Comparison of ENCODE assay signal across 11 mouse cellular contexts in the genomic region with DNA sequence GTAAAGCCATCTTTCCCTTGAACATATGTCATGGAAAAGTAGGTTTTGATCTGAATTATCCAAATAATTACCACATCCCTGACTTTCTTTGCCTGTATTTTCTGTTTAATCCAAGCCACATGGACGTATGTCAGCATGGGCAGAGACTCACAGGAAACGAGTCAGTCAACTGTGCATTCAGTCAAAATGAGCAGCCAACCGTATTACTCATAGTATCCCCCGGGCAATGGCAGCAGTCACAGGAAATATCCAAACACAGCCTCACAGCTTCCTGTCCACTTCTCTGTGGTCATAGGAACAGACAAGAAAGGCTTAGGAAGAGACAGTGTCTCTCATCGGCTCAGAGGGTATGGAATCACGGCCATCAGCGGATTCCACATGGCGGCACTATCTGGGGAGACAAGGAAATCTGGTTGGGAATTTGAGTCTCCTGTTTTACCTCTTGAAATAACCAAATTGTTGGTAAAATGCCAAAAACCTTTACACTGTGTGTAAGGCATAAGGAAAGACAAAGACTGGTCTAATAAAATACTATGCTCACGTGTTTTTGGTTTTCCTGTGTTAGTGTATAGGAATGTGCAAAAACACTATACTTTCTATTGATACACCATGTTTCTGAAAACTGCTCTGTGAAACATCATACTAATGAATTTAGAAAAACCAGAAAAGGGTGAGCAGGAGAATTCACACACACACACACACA.
DNase-seq lines count a peak whose midpoint lies in the region; ATAC-seq lines count a peak whose summit lies in the region.
"Had no signal": no experiment of that assay in that cellular context is flagged by ENCODE, and none has a peak within 500 bp of the region (broad histone marks: within the 10 kb centered on the region; RNA-seq: fewer than 3 reads in every experiment).

No protein-coding gene starts in this region.

- no peak overlapping the region for H3K4me3 ChIP-seq in hindbrain, embryonic 12.5 days
- H3K4me3 ChIP-seq in hindbrain, embryonic 14.5 days (replicated peaks; ENCODE audit: low read length) = no peak overlapping the region
- H3K4me3 ChIP-seq in embryonic facial prominence, embryonic 10.5 days = no peak overlapping the region
- no peak overlapping the region for H3K4me3 ChIP-seq in limb, embryonic 15.5 days

- no peak for DNase-seq in hindbrain, embryonic 14.5 days (ENCODE audit: low spot score)
- peak; percentile 84 for DNase-seq in 416B (ENCODE audit: low read depth)
- peak; percentile 20 for DNase-seq in embryonic facial prominence, embryonic 10.5 days (ENCODE audit: low spot score)
- no peak for DNase-seq in right cerebral cortex, postnatal 36 days (ENCODE audit: low spot score in 2 of 2)
- no peak for DNase-seq in urinary bladder, adult 18-20 months (ENCODE audit: low spot score in 2 of 2)
- DNase-seq in layer of hippocampus, postnatal 25 days (ENCODE audit: extremely low spot score in 1 of 2, low spot score in 1 of 2) = no peak
- DNase-seq: adrenal gland, adult 8-10 months; right cerebral cortex, postnatal 25 days had no signal

- no peaks in the 10 kb centered on the region for H3K9me3 ChIP-seq in hindbrain, embryonic 12.5 days (replicated peaks)
- no peaks in the 10 kb centered on the region for H3K9me3 ChIP-seq in hindbrain, embryonic 14.5 days (ENCODE audit: control insufficient read depth, low read length)
- H3K9me3 ChIP-seq in embryonic facial prominence, embryonic 10.5 days = no peaks in the 10 kb centered on the region
- H3K9me3 ChIP-seq in limb, embryonic 15.5 days = no peaks in the 10 kb centered on the region

- peaks cover 4% of the 10 kb centered on the region; the same call in 1 of the 2 replicates for H3K4me1 ChIP-seq in hindbrain, embryonic 12.5 days
- H3K4me1 ChIP-seq in hindbrain, embryonic 14.5 days (replicated peaks; ENCODE audit: control insufficient read depth, insufficient read depth, low read length) = no peaks in the 10 kb centered on the region
- H3K4me1 ChIP-seq in embryonic facial prominence, embryonic 10.5 days = peaks cover 24% of the 10 kb centered on the region
- H3K4me1 ChIP-seq in limb, embryonic 15.5 days = peaks cover 20% of the 10 kb centered on the region

- no peaks in the 10 kb centered on the region for H3K36me3 ChIP-seq in hindbrain, embryonic 12.5 days
- H3K36me3 ChIP-seq in hindbrain, embryonic 14.5 days (replicated peaks; ENCODE audit: control insufficient read depth, insufficient read depth) = no peaks in the 10 kb centered on the region
- H3K36me3 ChIP-seq in embryonic facial prominence, embryonic 10.5 days (replicated peaks) = no peaks in the 10 kb centered on the region
- H3K36me3 ChIP-seq in limb, embryonic 15.5 days = no peaks in the 10 kb centered on the region

- no peaks in the 10 kb centered on the region for H3K27me3 ChIP-seq in hindbrain, embryonic 12.5 days
- H3K27me3 ChIP-seq in hindbrain, embryonic 14.5 days (ENCODE audit: control insufficient read depth, insufficient read depth, low read length) = no peaks in the 10 kb centered on the region
- no peaks in the 10 kb centered on the region for H3K27me3 ChIP-seq in embryonic facial prominence, embryonic 10.5 days (replicated peaks; ENCODE audit: low read depth, poor library complexity, severe bottlenecking)
- H3K27me3 ChIP-seq in limb, embryonic 15.5 days = peaks cover 4% of the 10 kb centered on the region; the same call in 1 of the 2 replicates

- 0 out of 2 replicates have a peak overlapping the region, but pooled peaks have one; percentile 8 for H3K27ac ChIP-seq in hindbrain, embryonic 12.5 days
- H3K27ac ChIP-seq in hindbrain, embryonic 14.5 days = no peak overlapping the region
- peak overlapping the region; percentile 51; the same call in 1 of the 2 replicates for H3K27ac ChIP-seq in embryonic facial prominence, embryonic 10.5 days (replicated peaks)
- H3K27ac ChIP-seq in limb, embryonic 15.5 days = peak overlapping the region; percentile 62
- H3K27ac ChIP-seq: liver, embryonic 14.5 days had no signal

- no peak overlapping the region for H3K9ac ChIP-seq in hindbrain, embryonic 12.5 days
- no peak overlapping the region for H3K9ac ChIP-seq in hindbrain, embryonic 14.5 days
- H3K9ac ChIP-seq in limb, embryonic 15.5 days = no peak overlapping the region
- H3K9ac ChIP-seq: liver, embryonic 14.5 days had no signal

- no peak for ATAC-seq in hindbrain, embryonic 12.5 days (ENCODE audit: low FRiP score)
- no peak for ATAC-seq in hindbrain, embryonic 14.5 days (ENCODE audit: low FRiP score)
- no peak for ATAC-seq in limb, embryonic 15.5 days (ENCODE audit: insufficient number of reproducible peaks, low FRiP score, low TSS enrichment, low read depth)

- no peak overlapping the region for H3K4me2 ChIP-seq in hindbrain, embryonic 12.5 days (replicated peaks)
- H3K4me2 ChIP-seq in hindbrain, embryonic 14.5 days (replicated peaks) = no peak overlapping the region
- H3K4me2 ChIP-seq in limb, embryonic 15.5 days = no peak overlapping the region

- WGBS in hindbrain, embryonic 12.5 days = 61% methylated on average over 9 of the region's 9 CpGs
- WGBS in hindbrain, embryonic 14.5 days = 67% methylated on average over 9 of the region's 9 CpGs
- 61% methylated on average over 9 of the region's 9 CpGs for WGBS in embryonic facial prominence, embryonic 10.5 days
- 34% methylated on average over 9 of the region's 9 CpGs for WGBS in limb, embryonic 15.5 days

Comparison
In these comparisons a context has a peak if more than half of its experiments do, and no peak if none do; other contexts are left out.
1. DNase-seq: peak in 416B (single experiment) and embryonic facial prominence, embryonic 10.5 days (single experiment); none in hindbrain, embryonic 14.5 days (single experiment), right cerebral cortex, postnatal 36 days (0 of 2), urinary bladder, adult 18-20 months (0 of 2) and layer of hippocampus, postnatal 25 days (0 of 2).